Comparison of ENCODE assay signal across 21 mouse cellular contexts in the genomic region with DNA sequence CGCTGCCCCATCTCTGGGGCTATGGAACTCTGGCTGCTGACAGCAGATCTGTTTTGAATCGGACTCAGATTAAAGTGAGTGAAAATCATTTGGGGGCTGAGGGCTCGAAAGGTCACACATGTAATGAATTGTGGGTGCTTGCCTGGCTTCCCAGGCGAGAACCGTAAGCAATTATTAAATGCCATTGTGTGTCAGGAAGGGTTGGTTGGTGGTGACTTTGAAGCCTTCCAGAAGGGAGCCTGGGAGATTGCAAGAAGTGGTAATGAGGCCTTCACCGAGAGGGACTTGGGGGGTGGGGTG. TPM values are rescaled to one million over a fixed set of nuclear protein-coding genes. Genes with fewer than 3 reads are reported as not detected.
A peak's percentile ranks its signal among the peaks of the same experiment; 100 is the strongest.
DNase-seq lines count a peak whose midpoint lies in the region; ATAC-seq lines count a peak whose summit lies in the region.
"Had no signal": no experiment of that assay in that cellular context is flagged by ENCODE, and none has a peak within 500 bp of the region (broad histone marks: within the 10 kb centered on the region; RNA-seq: fewer than 3 reads in every experiment).

No protein-coding gene starts in this region.

- H3K4me2 ChIP-seq in heart, embryonic 11.5 days = peak overlapping the region; percentile 24; the same call in 1 of the 2 replicates
- H3K4me2 ChIP-seq in embryonic facial prominence, embryonic 12.5 days (replicated peaks) = no peak overlapping the region
- H3K4me2 ChIP-seq in liver, embryonic 11.5 days = peak overlapping the region; percentile 28; the same call in 1 of the 2 replicates
- H3K4me2 ChIP-seq: forebrain, embryonic 12.5 days; hindbrain, embryonic 12.5 days; intestine, embryonic 15.5 days; midbrain, embryonic 15.5 days had no signal

- H3K9me3 ChIP-seq in heart, embryonic 11.5 days (replicated peaks; ENCODE audit: control insufficient read depth, low read length) = no peaks in the 10 kb centered on the region
- H3K9me3 ChIP-seq in embryonic facial prominence, embryonic 12.5 days = no peaks in the 10 kb centered on the region
- no peaks in the 10 kb centered on the region for H3K9me3 ChIP-seq in liver, embryonic 11.5 days (ENCODE audit: control insufficient read depth, low read length)
- H3K9me3 ChIP-seq: forebrain, embryonic 12.5 days; hindbrain, embryonic 12.5 days; intestine, embryonic 15.5 days; midbrain, embryonic 15.5 days had no signal

- DNase-seq in heart, adult 11 months = no peak
- DNase-seq in liver, embryonic 11.5 days (ENCODE audit: low spot score) = no peak
- DNase-seq in mesoderm, embryonic 11.5 days (ENCODE audit: low read depth, low spot score) = peak; percentile 37
- no peak for DNase-seq in adrenal gland, postnatal 25 days
- no peak for DNase-seq in kidney, adult 11 months
- DNase-seq in right cerebral cortex, adult 18-20 months = no peak
- DNase-seq: adrenal gland, postnatal 36 days; cerebellum, adult 18-20 months; gastrocnemius, postnatal 14 days; heart, postnatal 10 days; right cerebral cortex, postnatal 14 days; spleen, adult 18-20 months had no signal

- peaks cover 4% of the 10 kb centered on the region; the same call in 1 of the 2 replicates for H3K27me3 ChIP-seq in heart, embryonic 11.5 days (ENCODE audit: control insufficient read depth, insufficient read depth, low read length)
- no peaks in the 10 kb centered on the region for H3K27me3 ChIP-seq in embryonic facial prominence, embryonic 12.5 days
- no peaks in the 10 kb centered on the region for H3K27me3 ChIP-seq in liver, embryonic 11.5 days (replicated peaks; ENCODE audit: control insufficient read depth, insufficient read depth, low read length)
- H3K27me3 ChIP-seq: CH12.LX; hindbrain, embryonic 12.5 days; intestine, embryonic 15.5 days; midbrain, embryonic 15.5 days had no signal

- no peak overlapping the region for H3K9ac ChIP-seq in heart, embryonic 11.5 days (ENCODE audit: low read depth, low read length)
- H3K9ac ChIP-seq in embryonic facial prominence, embryonic 12.5 days = no peak overlapping the region
- peak overlapping the region; percentile 12; the same call in 1 of the 2 replicates for H3K9ac ChIP-seq in liver, embryonic 11.5 days (ENCODE audit: low read depth, low read length)
- H3K9ac ChIP-seq: forebrain, embryonic 12.5 days; hindbrain, embryonic 12.5 days; intestine, embryonic 15.5 days; midbrain, embryonic 15.5 days had no signal

- no peak for ATAC-seq in heart, embryonic 11.5 days (replicated peaks; ENCODE audit: insufficient number of reproducible peaks, low FRiP score, low TSS enrichment)
- ATAC-seq in embryonic facial prominence, embryonic 12.5 days (ENCODE audit: insufficient number of reproducible peaks, insufficient read depth, low FRiP score, low TSS enrichment) = no peak
- ATAC-seq in liver, embryonic 11.5 days (replicated peaks; ENCODE audit: low FRiP score) = peak; percentile 37; the same call in 1 of the 2 replicates
- ATAC-seq: intestine, embryonic 15.5 days; midbrain, embryonic 15.5 days had no signal

- no peaks in the 10 kb centered on the region for H3K36me3 ChIP-seq in heart, embryonic 11.5 days (ENCODE audit: control insufficient read depth, insufficient read depth, low read length)
- H3K36me3 ChIP-seq in embryonic facial prominence, embryonic 12.5 days = no peaks in the 10 kb centered on the region
- no peaks in the 10 kb centered on the region for H3K36me3 ChIP-seq in liver, embryonic 11.5 days (ENCODE audit: control insufficient read depth, insufficient read depth, low read length)
- H3K36me3 ChIP-seq: forebrain, embryonic 12.5 days; hindbrain, embryonic 12.5 days; intestine, embryonic 15.5 days; midbrain, embryonic 15.5 days had no signal

- WGBS in heart, embryonic 11.5 days (ENCODE audit: insufficient replicate concordance) = 39% methylated on average over 6 of the region's 6 CpGs
- 37% methylated on average over 6 of the region's 6 CpGs for WGBS in embryonic facial prominence, embryonic 12.5 days
- 45% methylated on average over 6 of the region's 6 CpGs for WGBS in liver, embryonic 11.5 days

- no peak overlapping the region for H3K4me3 ChIP-seq in heart, embryonic 11.5 days (ENCODE audit: low read depth, low read length)
- H3K4me3 ChIP-seq in embryonic facial prominence, embryonic 12.5 days = no peak overlapping the region
- no peak overlapping the region for H3K4me3 ChIP-seq in liver, embryonic 11.5 days (ENCODE audit: low read depth, low read length)
- H3K4me3 ChIP-seq: forebrain, embryonic 12.5 days; hindbrain, embryonic 12.5 days; intestine, embryonic 15.5 days; midbrain, embryonic 15.5 days; myocyte had no signal

- H3K27ac ChIP-seq in heart, embryonic 11.5 days (ENCODE audit: low read depth, low read length) = peak overlapping the region; percentile 64
- 0 out of 2 replicates have a peak overlapping the region, but pooled peaks have one; percentile 30 for H3K27ac ChIP-seq in embryonic facial prominence, embryonic 12.5 days
- peak overlapping the region; percentile 14; the same call in 1 of the 2 replicates for H3K27ac ChIP-seq in liver, embryonic 11.5 days (ENCODE audit: low read depth, low read length)
- H3K27ac ChIP-seq: forebrain, embryonic 12.5 days; hindbrain, embryonic 12.5 days; intestine, embryonic 15.5 days; macrophage; midbrain, embryonic 15.5 days had no signal

- peaks cover 17% of the 10 kb centered on the region for H3K4me1 ChIP-seq in heart, embryonic 11.5 days (ENCODE audit: control insufficient read depth, insufficient read depth, low read length)
- H3K4me1 ChIP-seq in embryonic facial prominence, embryonic 12.5 days = peaks cover 7% of the 10 kb centered on the region
- H3K4me1 ChIP-seq in liver, embryonic 11.5 days (replicated peaks; ENCODE audit: control insufficient read depth, insufficient read depth, low read length) = peaks cover 22% of the 10 kb centered on the region
- H3K4me1 ChIP-seq: forebrain, embryonic 12.5 days; hindbrain, embryonic 12.5 days; midbrain, embryonic 15.5 days had no signal

RNA-seq across cellular contexts. Expression of a gene that starts 29.3 kb away (rescaled TPM):
- 0.23 and 0.70 TPM in 2 replicates for polyA plus RNA-seq in heart, embryonic 11.5 days (2014; fragmentation: Nextera tagmentation; extraction: Ambion mirVana)
- 0.28 and 0.69 TPM in 2 replicates for polyA plus RNA-seq in embryonic facial prominence, embryonic 12.5 days (2016; fragmentation: Nextera tagmentation; extraction: Ambion mirVana)
- 0.30 and 0.53 TPM in 2 replicates for polyA plus RNA-seq in liver, embryonic 11.5 days (2014; fragmentation: Nextera tagmentation; extraction: Ambion mirVana)
- 5.0 and 5.6 TPM in 2 replicates for total RNA-seq in adrenal gland, postnatal 25 days (2021)

RNA-seq across cellular contexts. Expression of a gene that starts 59.4 kb away (rescaled TPM):
- 2.3 and 3.3 TPM in 2 replicates for polyA plus RNA-seq in heart, embryonic 11.5 days (2014; fragmentation: Nextera tagmentation; extraction: Ambion mirVana)
- 35.5 and 40.3 TPM in 2 replicates for polyA plus RNA-seq in embryonic facial prominence, embryonic 12.5 days (2016; fragmentation: Nextera tagmentation; extraction: Ambion mirVana)
- 3.1 and 4.1 TPM in 2 replicates for polyA plus RNA-seq in liver, embryonic 11.5 days (2014; fragmentation: Nextera tagmentation; extraction: Ambion mirVana)
- total RNA-seq in adrenal gland, postnatal 25 days (2021) = 27.5 and 33.3 TPM in 2 replicates
- total RNA-seq: CH12.LX had no signal

Comparison
In these comparisons a context has a peak if more than half of its experiments do, and no peak if none do; other contexts are left out.
1. H3K27ac ChIP-seq: peak in every context shown above with its lines; median percentile 64 in heart, embryonic 11.5 days; 30 in embryonic facial prominence, embryonic 12.5 days; 14 in liver, embryonic 11.5 days.